Mouse (Mus musculus) ZHBTc4 (cell line): ENCODE measurements at regions not wholly inside any gene's neighbourhood (a gene's known extent, or its start where the extent isn't known, plus 50 kb on each side); places are given as distances from the start of the nearest gene placed in this dataset.
"Not testable (repeated sequence)": the region's sequence is repeated elsewhere in the genome, so short reads cannot be mapped to it uniquely, and the experiment has no call there.

Experiments used
- DNase-seq: peaks from one replicate; pipeline ENCODE4 v3.0.0-alpha.2; 2011; ENCODE audit warnings: low read depth, low spot score

- DNase-seq, result no peak
Measured at GRCm38 (mm10) chr5:18579518-18579917, 219.4 kb upstream of the Gnai1 start.

GRCm38 (mm10) chr5:18565176-18565920 lies 205.2 kb upstream of the Gnai1 start:
- peak; percentile 88 for DNase-seq

GRCm38 (mm10) chr5:18564246-18564645 lies 204.1 kb upstream of the Gnai1 start:
- peak; percentile 34 for DNase-seq

- peak; percentile 26 for DNase-seq
Measured at GRCm38 (mm10) chr5:18563073-18563472, 202.9 kb upstream of the Gnai1 start.

GRCm38 (mm10) chr5:18561911-18562310 lies 201.8 kb upstream of the Gnai1 start:
- DNase-seq, result peak; percentile 43

DNA sequence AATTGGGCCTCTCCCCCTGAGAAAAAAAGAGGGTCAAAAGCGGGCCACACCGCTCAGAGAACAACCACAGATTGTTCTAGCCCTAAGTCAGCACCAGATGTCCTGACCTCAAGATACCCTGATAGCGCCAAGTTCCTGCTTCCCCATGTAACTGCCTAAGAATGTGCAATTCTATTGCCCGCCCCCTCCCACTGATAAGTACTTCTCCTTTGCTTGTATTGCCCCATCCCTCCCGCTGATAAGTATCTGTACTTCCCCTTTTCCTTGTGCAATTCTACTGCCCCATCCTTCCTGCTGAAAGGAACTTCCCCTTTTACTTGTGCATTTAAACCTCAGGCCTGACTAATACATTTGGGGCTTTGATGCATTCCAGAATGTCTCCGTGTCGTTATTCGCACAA lies 194.2 kb upstream of the Gnai1 start:
- not testable (repeated sequence) for DNase-seq
